Mouse (Mus musculus) testis, postnatal 10 days (tissue): ENCODE measurements around the gene Mto1.
"Not testable (repeated sequence)": the region's sequence is repeated elsewhere in the genome, so short reads cannot be mapped to it uniquely, and the experiment has no call there.

Source experiments
- DNase-seq: peaks from one replicate; pipeline ENCODE4 v3.0.0; 2021; ENCODE audit warnings: low spot score

The Mto1 gene

GRCm38 (mm10) chr9:78476531-78477020 is 28.6 kb downstream of the Mto1 start:
- no peak for DNase-seq

- no peak for DNase-seq
These were observed 29.1 kb downstream of the Mto1 start for GRCm38 (mm10) chr9:78477021-78477551.

- not testable (repeated sequence) for DNase-seq
These were observed 30.1 kb downstream of the Mto1 start for GRCm38 (mm10) chr9:78478009-78478605.

GRCm38 (mm10) chr9:78479308-78479707 is 31.3 kb downstream of the Mto1 start:
- DNase-seq = not testable (repeated sequence)

- not testable (repeated sequence) for DNase-seq
These were observed 32.2 kb downstream of the Mto1 start for GRCm38 (mm10) chr9:78480227-78480626.

- peak; percentile 81 for DNase-seq
These were observed 32.8 kb downstream of the Mto1 start for GRCm38 (mm10) chr9:78480706-78481358.

- peak; percentile 97 for DNase-seq
These were observed 33.7 kb downstream of the Mto1 start for GRCm38 (mm10) chr9:78481423-78482331.

GRCm38 (mm10) chr9:78482386-78482785 is 34.4 kb downstream of the Mto1 start:
- no peak for DNase-seq

- DNase-seq = no peak
These were observed 36.7 kb downstream of the Mto1 start for GRCm38 (mm10) chr9:78484660-78485059.

GRCm38 (mm10) chr9:78488021-78488420 is 40.0 kb downstream of the Mto1 start:
- not testable (repeated sequence) for DNase-seq

- DNase-seq = peak; percentile 76
These were observed 40.9 kb downstream of the Mto1 start, which contains the start of gene Eef1a1 for GRCm38 (mm10) chr9:78488890-78489420. Eef1a1 (minus strand) TSS chr9:78489151.

GRCm38 (mm10) chr9:78491169-78491568 is 43.2 kb downstream of the Mto1 start:
- DNase-seq = no peak

GRCm38 (mm10) chr9:78492254-78492653 is 44.2 kb downstream of the Mto1 start:
- DNase-seq = no peak

- DNase-seq = no peak
These were observed 45.2 kb downstream of the Mto1 start for GRCm38 (mm10) chr9:78493171-78493570.

GRCm38 (mm10) chr9:78500386-78500785 is 52.4 kb downstream of the Mto1 start:
- no peak for DNase-seq

- DNase-seq = no peak
These were observed 53.3 kb downstream of the Mto1 start for GRCm38 (mm10) chr9:78501284-78501683.

- no peak for DNase-seq
These were observed 55.4 kb downstream of the Mto1 start for GRCm38 (mm10) chr9:78503223-78504079.

GRCm38 (mm10) chr9:78504133-78504532 is 56.1 kb downstream of the Mto1 start:
- DNase-seq = no peak

- DNase-seq = no peak
These were observed 56.7 kb downstream of the Mto1 start for GRCm38 (mm10) chr9:78504679-78505078.

GRCm38 (mm10) chr9:78505223-78505622 is 57.2 kb downstream of the Mto1 start:
- no peak for DNase-seq
